Mouse (Mus musculus): Measurements from ENCODE around the gene Tln2. TPM values are rescaled to one million over a fixed set of nuclear protein-coding genes. Genes with fewer than 3 reads are reported as not detected.
"Not testable (repeated sequence)": the region's sequence is repeated elsewhere in the genome, so short reads cannot be mapped to it uniquely, and the experiment has no call there.

Gene Tln2
- polyA plus RNA-seq, 1 experiment = 0.50 TPM

DNA sequence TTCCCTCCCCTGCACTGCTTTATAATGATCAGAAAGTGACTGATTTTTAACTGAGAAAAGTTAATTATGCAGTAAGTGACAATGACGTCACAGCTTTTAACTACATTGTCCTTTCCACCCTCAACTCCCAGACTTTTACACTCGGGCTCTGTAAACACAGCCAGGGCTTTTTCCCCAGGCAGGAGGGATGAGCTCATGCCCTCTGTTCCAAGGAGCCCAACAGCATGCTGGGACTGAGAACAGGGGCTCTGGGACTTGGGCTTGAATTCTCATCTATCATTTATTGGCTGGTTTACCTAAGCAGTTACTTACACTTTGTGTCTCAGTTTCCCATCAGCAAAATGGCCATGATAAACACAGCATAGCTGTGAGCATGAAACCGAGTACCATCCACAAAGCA lies 259.2 kb downstream of the Tln2 start:
- 86% methylated on average over 3 of the region's 3 CpGs for WGBS
- Histone ChIP-seq H3K36me3 (ENCODE audit: control insufficient read depth, insufficient read depth, low read length) (no peaks in the 10 kb centered on the region), H3K4me3 (ENCODE audit: extremely low read depth, insufficient read depth, insufficient read length) (no peak overlapping the region), H3K4me1 (ENCODE audit: control insufficient read depth, insufficient read depth, insufficient read length) (no peaks in the 10 kb centered on the region), H3K27ac (ENCODE audit: insufficient read depth, low read length) (no peak overlapping the region), H3K27me3 (ENCODE audit: control insufficient read depth, insufficient read depth, low read length) (no peaks in the 10 kb centered on the region)
- no peak for TF ChIP-seq POLR2A (IDR thresholded peaks at IDR 0.05; ENCODE audit: low read depth, low read length)
- TF ChIP-seq CTCF (IDR thresholded peaks at IDR 0.05; ENCODE audit: extremely low read depth, insufficient read depth, insufficient read length, insufficient replicate concordance) = no peak
- DNase-seq (ENCODE audit: low read depth in 1 of 2, low spot score in 2 of 2) = no peak

DNA sequence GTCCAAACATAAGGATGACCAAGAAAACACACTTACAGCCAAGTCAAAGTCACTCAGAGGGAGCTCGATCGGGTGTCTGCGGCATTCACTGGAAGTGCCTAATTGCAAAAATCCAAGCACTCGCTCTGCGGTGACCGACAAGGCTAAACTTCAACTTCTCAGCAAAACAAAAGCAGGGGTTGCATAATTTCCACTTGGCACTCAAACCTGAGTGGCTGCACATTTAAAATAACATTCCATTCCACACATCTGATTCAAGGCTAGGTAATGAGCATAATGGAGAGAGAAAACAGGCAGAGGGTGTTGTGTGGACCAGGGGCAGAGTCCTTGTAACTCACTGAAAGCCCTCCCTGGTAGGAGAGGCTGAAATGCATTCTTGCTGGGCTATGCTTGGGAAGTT lies 260.3 kb downstream of the Tln2 start:
- H3K27ac ChIP-seq (ENCODE audit: insufficient read depth, low read length) = no peak overlapping the region
- DNase-seq (ENCODE audit: low read depth in 1 of 2, low spot score in 2 of 2) = no peak
- H3K4me1 ChIP-seq (ENCODE audit: control insufficient read depth, insufficient read depth, insufficient read length) = no peaks in the 10 kb centered on the region
- TF ChIP-seq CTCF (IDR thresholded peaks at IDR 0.05; ENCODE audit: extremely low read depth, insufficient read depth, insufficient read length, insufficient replicate concordance) (no peak), POLR2A (IDR thresholded peaks at IDR 0.05; ENCODE audit: low read depth, low read length) (no peak)
- H3K27me3 ChIP-seq (ENCODE audit: control insufficient read depth, insufficient read depth, low read length) = no peaks in the 10 kb centered on the region
- H3K4me3 ChIP-seq (ENCODE audit: extremely low read depth, insufficient read depth, insufficient read length) = no peak overlapping the region
- 95% methylated on average over 6 of the region's 6 CpGs for WGBS
- H3K36me3 ChIP-seq (ENCODE audit: control insufficient read depth, insufficient read depth, low read length) = no peaks in the 10 kb centered on the region

DNA sequence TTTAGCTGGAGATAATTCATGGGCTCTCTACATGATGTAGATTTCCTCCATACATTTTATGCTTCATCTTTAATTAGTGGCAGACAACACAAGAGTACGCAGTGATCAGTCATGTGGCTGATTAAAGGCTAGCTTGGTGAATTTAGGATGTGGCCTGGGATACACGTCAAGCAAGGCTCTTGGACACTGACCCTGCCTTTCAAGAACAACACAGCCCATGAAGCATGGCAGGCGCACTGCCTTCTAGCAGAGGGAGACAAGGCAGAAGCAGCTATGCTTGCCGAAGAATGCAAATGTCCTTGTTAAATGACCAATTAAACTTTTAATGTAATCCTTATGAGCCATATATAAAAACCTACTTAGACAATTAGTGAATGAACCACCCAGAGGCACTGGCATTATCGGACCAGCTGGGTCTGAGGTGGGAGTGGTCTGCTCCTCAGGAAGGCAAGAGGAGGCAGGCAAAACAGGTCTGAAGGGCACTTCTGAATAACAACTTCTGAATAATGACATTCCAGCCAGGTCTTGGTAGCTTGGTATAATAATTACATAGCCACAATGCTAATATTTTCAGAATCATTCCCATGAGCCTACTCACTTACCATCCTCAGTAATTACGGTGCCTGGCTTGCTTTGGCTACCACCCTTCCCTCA lies 262.1 kb downstream of the Tln2 start:
- Histone ChIP-seq H3K27ac (ENCODE audit: insufficient read depth, low read length) (no peak overlapping the region), H3K27me3 (ENCODE audit: control insufficient read depth, insufficient read depth, low read length) (no peaks in the 10 kb centered on the region), H3K36me3 (ENCODE audit: control insufficient read depth, insufficient read depth, low read length) (no peaks in the 10 kb centered on the region), H3K4me1 (ENCODE audit: control insufficient read depth, insufficient read depth, insufficient read length) (no peaks in the 10 kb centered on the region), H3K4me3 (ENCODE audit: extremely low read depth, insufficient read depth, insufficient read length) (no peak overlapping the region)
- WGBS = 91% methylated on average over 6 of the region's 6 CpGs
- DNase-seq (ENCODE audit: low read depth in 1 of 2, low spot score in 2 of 2) = no peak
- no peak for TF ChIP-seq CTCF (IDR thresholded peaks at IDR 0.05; ENCODE audit: extremely low read depth, insufficient read depth, insufficient read length, insufficient replicate concordance)
- no peak for TF ChIP-seq POLR2A (IDR thresholded peaks at IDR 0.05; ENCODE audit: low read depth, low read length)

DNA sequence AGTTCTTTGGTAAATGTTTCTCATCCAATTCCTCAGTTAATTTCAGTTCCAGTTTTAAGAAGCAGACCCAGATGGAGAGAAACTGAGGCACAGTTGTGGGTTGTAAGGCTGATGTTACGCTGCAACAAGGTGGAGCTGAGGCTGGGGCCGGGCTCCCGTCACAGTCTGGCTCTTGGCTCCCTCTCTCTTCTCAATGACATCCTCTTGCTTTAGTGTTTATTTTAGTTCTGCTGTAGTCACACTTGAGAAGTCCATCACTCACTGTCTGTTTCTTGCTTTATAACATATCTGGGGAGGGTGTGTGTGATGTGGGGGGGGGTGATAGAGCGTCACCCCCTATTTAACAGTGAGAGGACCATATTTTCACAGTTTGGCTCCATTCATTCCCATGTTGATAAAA lies 272.0 kb downstream of the Tln2 start:
- DNase-seq (ENCODE audit: low read depth in 1 of 2, low spot score in 2 of 2) = no peak
- Histone ChIP-seq H3K4me1 (ENCODE audit: control insufficient read depth, insufficient read depth, insufficient read length) (no peaks in the 10 kb centered on the region), H3K36me3 (ENCODE audit: control insufficient read depth, insufficient read depth, low read length) (no peaks in the 10 kb centered on the region), H3K27me3 (ENCODE audit: control insufficient read depth, insufficient read depth, low read length) (no peaks in the 10 kb centered on the region), H3K27ac (ENCODE audit: insufficient read depth, low read length) (no peak overlapping the region), H3K4me3 (ENCODE audit: extremely low read depth, insufficient read depth, insufficient read length) (no peak overlapping the region)
- WGBS = 91% methylated on average over 4 of the region's 4 CpGs
- no peak for TF ChIP-seq CTCF (IDR thresholded peaks at IDR 0.05; ENCODE audit: extremely low read depth, insufficient read depth, insufficient read length, insufficient replicate concordance)

DNA sequence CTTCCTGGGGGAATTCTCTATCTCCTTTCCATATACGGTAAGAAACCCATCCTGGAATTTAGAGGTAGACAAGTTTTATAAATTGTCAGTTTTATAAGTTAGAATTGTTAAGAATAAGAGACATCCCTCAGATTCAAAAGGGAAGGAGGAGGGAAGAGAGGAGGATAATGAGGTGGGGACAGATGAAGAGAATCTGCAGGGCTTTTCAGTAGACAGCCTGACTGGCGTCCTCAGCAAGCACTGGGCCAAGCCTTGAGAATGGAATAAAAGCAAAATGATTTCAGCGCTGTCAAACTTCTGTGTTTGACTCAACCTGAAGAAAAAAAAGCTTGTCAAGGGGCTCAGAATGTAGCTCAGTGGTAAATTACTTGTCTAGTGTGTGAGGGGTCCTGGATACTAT lies 272.7 kb downstream of the Tln2 start:
- Histone ChIP-seq H3K27ac (ENCODE audit: insufficient read depth, low read length) (no peak overlapping the region), H3K4me1 (ENCODE audit: control insufficient read depth, insufficient read depth, insufficient read length) (no peaks in the 10 kb centered on the region), H3K27me3 (ENCODE audit: control insufficient read depth, insufficient read depth, low read length) (no peaks in the 10 kb centered on the region), H3K4me3 (ENCODE audit: extremely low read depth, insufficient read depth, insufficient read length) (no peak overlapping the region), H3K36me3 (ENCODE audit: control insufficient read depth, insufficient read depth, low read length) (no peaks in the 10 kb centered on the region)
- 95% methylated on average over 3 of the region's 3 CpGs for WGBS
- DNase-seq (ENCODE audit: low read depth in 1 of 2, low spot score in 2 of 2) = no peak
- no peak for TF ChIP-seq CTCF (IDR thresholded peaks at IDR 0.05; ENCODE audit: extremely low read depth, insufficient read depth, insufficient read length, insufficient replicate concordance)
- TF ChIP-seq POLR2A (IDR thresholded peaks at IDR 0.05; ENCODE audit: low read depth, low read length) = no peak

DNA sequence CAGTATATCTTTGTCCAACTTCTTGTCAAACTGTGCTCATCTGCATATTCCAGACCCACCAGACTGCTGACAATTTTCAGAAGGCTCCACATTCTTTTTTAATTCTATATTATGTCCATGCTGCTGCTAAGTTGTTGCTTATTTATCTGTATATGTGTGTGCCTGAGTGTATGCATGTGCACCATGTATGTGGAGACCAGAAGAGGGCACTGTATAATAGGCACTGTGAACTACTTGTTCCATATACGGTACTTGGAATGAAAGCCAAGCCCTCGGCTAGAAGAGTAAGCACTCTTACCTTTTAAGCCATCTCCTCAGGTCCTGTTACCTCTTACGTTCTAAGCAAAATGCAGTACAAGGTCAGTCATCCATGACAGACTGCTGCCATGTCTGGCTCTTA lies 274.0 kb downstream of the Tln2 start:
- DNase-seq (ENCODE audit: low read depth in 1 of 2, low spot score in 2 of 2) = no peak
- Histone ChIP-seq H3K4me1 (ENCODE audit: control insufficient read depth, insufficient read depth, insufficient read length) (no peaks in the 10 kb centered on the region), H3K27ac (ENCODE audit: insufficient read depth, low read length) (no peak overlapping the region), H3K36me3 (ENCODE audit: control insufficient read depth, insufficient read depth, low read length) (no peaks in the 10 kb centered on the region), H3K4me3 (ENCODE audit: extremely low read depth, insufficient read depth, insufficient read length) (no peak overlapping the region), H3K27me3 (ENCODE audit: control insufficient read depth, insufficient read depth, low read length) (no peaks in the 10 kb centered on the region)
- TF ChIP-seq CTCF (IDR thresholded peaks at IDR 0.05; ENCODE audit: extremely low read depth, insufficient read depth, insufficient read length, insufficient replicate concordance) (no peak), POLR2A (IDR thresholded peaks at IDR 0.05; ENCODE audit: low read depth, low read length) (no peak)
- 77% methylated on average over 3 of the region's 3 CpGs for WGBS

DNA sequence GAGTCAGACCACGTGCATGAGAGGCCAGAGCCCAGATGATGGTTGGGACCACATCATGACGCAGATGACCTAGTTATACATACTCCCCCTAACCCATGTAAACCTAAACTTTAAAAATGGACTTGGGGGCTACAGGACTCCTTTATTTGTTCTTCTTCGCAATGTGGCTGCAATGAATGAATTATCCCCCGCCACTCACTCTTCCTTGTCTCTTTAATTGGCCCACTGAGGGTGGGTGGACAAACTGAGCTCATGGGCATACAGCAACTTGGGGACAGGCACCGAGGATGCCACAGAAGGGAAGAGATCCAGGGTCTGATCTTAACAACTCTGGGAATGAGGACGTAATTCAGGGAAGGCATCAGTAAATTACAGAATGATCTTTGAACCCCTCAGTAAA lies 277.7 kb downstream of the Tln2 start:
- H3K27me3 ChIP-seq (ENCODE audit: control insufficient read depth, insufficient read depth, low read length) = no peaks in the 10 kb centered on the region
- H3K4me3 ChIP-seq (ENCODE audit: extremely low read depth, insufficient read depth, insufficient read length) = no peak overlapping the region
- TF ChIP-seq POLR2A (IDR thresholded peaks at IDR 0.05; ENCODE audit: low read depth, low read length) (no peak), CTCF (IDR thresholded peaks at IDR 0.05; ENCODE audit: extremely low read depth, insufficient read depth, insufficient read length, insufficient replicate concordance) (no peak)
- no peaks in the 10 kb centered on the region for H3K36me3 ChIP-seq (ENCODE audit: control insufficient read depth, insufficient read depth, low read length)
- DNase-seq (ENCODE audit: low read depth in 1 of 2, low spot score in 2 of 2) = no peak
- H3K27ac ChIP-seq (ENCODE audit: insufficient read depth, low read length) = no peak overlapping the region
- no peaks in the 10 kb centered on the region for H3K4me1 ChIP-seq (ENCODE audit: control insufficient read depth, insufficient read depth, insufficient read length)
- WGBS = 85% methylated on average over 6 of the region's 6 CpGs

DNA sequence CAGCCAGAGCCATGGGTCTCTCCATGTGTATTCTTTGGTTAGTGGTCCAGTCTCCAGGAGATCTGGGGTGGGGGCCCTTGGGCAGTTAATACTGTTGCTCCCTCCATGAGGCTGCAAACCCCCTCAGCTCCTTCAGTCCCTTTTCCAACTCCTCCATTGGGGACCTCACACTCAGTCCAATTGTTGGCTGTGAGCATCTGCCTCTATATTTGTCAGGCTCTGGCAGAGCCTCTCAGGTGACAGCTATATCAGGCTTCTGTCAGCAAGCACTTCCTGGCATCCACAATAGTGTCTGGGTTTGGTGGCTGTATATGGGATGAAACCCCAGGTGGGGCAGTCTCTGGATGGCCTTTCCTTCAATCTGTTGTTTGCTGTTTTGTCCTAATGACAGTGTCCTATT lies 279.2 kb downstream of the Tln2 start:
- not testable (repeated sequence) for H3K27me3 ChIP-seq (ENCODE audit: control insufficient read depth, insufficient read depth, low read length); DNase-seq (ENCODE audit: low read depth in 1 of 2, low spot score in 2 of 2); H3K27ac ChIP-seq (ENCODE audit: insufficient read depth, low read length); H3K4me1 ChIP-seq (ENCODE audit: control insufficient read depth, insufficient read depth, insufficient read length); H3K36me3 ChIP-seq (ENCODE audit: control insufficient read depth, insufficient read depth, low read length); H3K4me3 ChIP-seq (ENCODE audit: extremely low read depth, insufficient read depth, insufficient read length)

Data from spleen, adult 2 months (tissue).